8 mouse cellular contexts compared by ENCODE assay signal in the genomic region with DNA sequence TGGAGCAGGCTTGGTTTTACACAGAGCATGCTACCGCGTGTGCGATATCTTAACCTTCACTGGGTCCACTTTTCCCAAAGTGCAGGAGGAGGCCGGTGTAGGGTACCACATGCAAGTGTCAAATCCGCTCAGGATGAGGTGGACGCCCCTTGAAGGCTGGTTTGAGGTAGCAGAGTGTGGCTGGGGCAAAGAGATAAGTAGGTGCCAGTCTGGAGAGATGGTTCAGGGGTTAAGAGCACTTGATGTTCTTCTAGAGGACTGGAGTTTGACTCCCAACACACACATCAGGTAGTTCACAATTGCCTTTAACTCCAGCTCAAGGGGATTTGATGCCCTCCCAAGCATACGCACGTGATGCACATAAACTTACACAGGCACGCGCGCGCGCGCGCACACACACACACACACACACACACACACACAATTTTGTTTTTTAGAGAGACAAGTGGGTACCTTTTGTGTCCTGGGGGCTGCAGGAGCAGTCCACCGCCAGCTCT. TPM values are rescaled to one million over a fixed set of nuclear protein-coding genes. Genes with fewer than 3 reads are reported as not detected.
DNase-seq lines count a peak whose midpoint lies in the region; ATAC-seq and TF ChIP-seq lines count a peak whose summit lies in the region.

No protein-coding gene starts in this region.

- peak overlapping the region; percentile 93 for H3K4me2 ChIP-seq in heart, postnatal 0 days (ENCODE audit: low read depth, low read length)

- no peak for TF ChIP-seq CTCF in left cerebral cortex, adult 2 months (IDR thresholded peaks at IDR 0.05)
- TF ChIP-seq CTCF in heart, postnatal 0 days (IDR thresholded peaks at IDR 0.05; ENCODE audit: low read depth), result no peak

- DNase-seq in left cerebral cortex, adult 2 months (ENCODE audit: extremely low spot score in 1 of 2, low spot score in 2 of 2), result no peak
- DNase-seq in left cerebral cortex, adult 8-10 months (ENCODE audit: low spot score in 2 of 2), result no peak
- peak; percentile 42 for DNase-seq in c-Kit-positive CD71-positive TER-119-positive erythroid progenitor cells, embryonic 14.5 days (ENCODE audit: low spot score)
- peak; percentile 4 for DNase-seq in heart, postnatal 0 days (ENCODE audit: low spot score)
- DNase-seq in thymus, postnatal 10 days (ENCODE audit: low spot score in 2 of 2), result no peak
- no peak for DNase-seq in urinary bladder, postnatal 36 days (ENCODE audit: low spot score in 2 of 2)
- no peak for DNase-seq in retina, embryonic 14.5 days (ENCODE audit: low spot score)

- peaks cover 18% of the 10 kb centered on the region for H3K4me1 ChIP-seq in heart, postnatal 0 days (ENCODE audit: control insufficient read depth, insufficient read depth)

- intact Hi-C loops in left cerebral cortex, adult 2 months (cut with DNase I), result no loop called here

- WGBS in heart, postnatal 0 days, result 7% methylated on average over 16 of the region's 16 CpGs

- peaks cover 13% of the 10 kb centered on the region for H3K36me3 ChIP-seq in heart, postnatal 0 days (replicated peaks; ENCODE audit: control insufficient read depth, insufficient read depth, low read length)

- peak overlapping the region; percentile 74 for H3K9ac ChIP-seq in heart, postnatal 0 days (replicated peaks; ENCODE audit: low read depth, low read length)

- no peaks in the 10 kb centered on the region for H3K9me3 ChIP-seq in heart, postnatal 0 days (replicated peaks; ENCODE audit: control insufficient read depth, low read length)

- H3K4me3 ChIP-seq in left cerebral cortex, adult 2 months, result peak overlapping the region; percentile 68
- peak overlapping the region; percentile 92 for H3K4me3 ChIP-seq in heart, postnatal 0 days (ENCODE audit: low read depth, low read length)

- no peaks in the 10 kb centered on the region for H3K27me3 ChIP-seq in heart, postnatal 0 days (ENCODE audit: control insufficient read depth, insufficient read depth, low read length)

- H3K27ac ChIP-seq in left cerebral cortex, adult 2 months, result peak overlapping the region; percentile 94
- H3K27ac ChIP-seq in heart, postnatal 0 days (ENCODE audit: low read depth), result peak overlapping the region; percentile 85

- TF ChIP-seq EP300 in heart, postnatal 0 days (IDR thresholded peaks at IDR 0.05; ENCODE audit: low read depth), result no peak

- no peak; the same call in 1 of the 2 replicates for ATAC-seq in heart, postnatal 0 days (ENCODE audit: insufficient read depth, low read depth)
- peak; percentile 81 for ATAC-seq in megakaryocyte-erythroid progenitor cell, adult 5-6 weeks (replicated peaks; ENCODE audit: low FRiP score, low TSS enrichment, poor library complexity, severe bottlenecking)

RNA-seq across cellular contexts. Expression of gene Tarbp1, which starts 1.0 kb away (rescaled TPM):
- 1 to 10 TPM; 4.2 to 4.6 TPM for total RNA-seq in left cerebral cortex, adult 2 months (2021)
- 1 to 10 TPM; 4.0 to 4.8 (median 4.3) TPM for total RNA-seq in left cerebral cortex, adult 8-10 months (2022)
- 5.6 and 7.3 TPM in 2 replicates for total RNA-seq in heart, postnatal 0 days (2014; rRNA removed; ENCODE audit: low replicate concordance)
- polyA plus RNA-seq in heart, postnatal 0 days (2015; fragmentation: Nextera tagmentation; extraction: Ambion mirVana), result 0.73 and 0.92 TPM in 2 replicates
- total RNA-seq in megakaryocyte-erythroid progenitor cell, adult 5-6 weeks (2014; fragmentation: Nextera tagmentation), result 20.0 and 22.7 TPM in 2 replicates
- total RNA-seq in megakaryocyte-erythroid progenitor cell, adult 5-6 weeks (2017), result 13.0 and 17.8 TPM in 2 replicates

RNA-seq across cellular contexts. Expression of gene Coa6, which starts 51.5 kb away (rescaled TPM):
- total RNA-seq in left cerebral cortex, adult 2 months (2021), result 10 to 100 TPM; 23.0 to 25.6 TPM
- total RNA-seq in left cerebral cortex, adult 8-10 months (2022), result 10 to 100 TPM; 21.5 to 28.3 (median 24.5) TPM
- total RNA-seq in heart, postnatal 0 days (2014; rRNA removed; ENCODE audit: low replicate concordance), result 26.1 and 29.8 TPM in 2 replicates
- 69.8 and 76.2 TPM in 2 replicates for polyA plus RNA-seq in heart, postnatal 0 days (2015; fragmentation: Nextera tagmentation; extraction: Ambion mirVana)
- 31.5 and 34.2 TPM in 2 replicates for total RNA-seq in megakaryocyte-erythroid progenitor cell, adult 5-6 weeks (2014; fragmentation: Nextera tagmentation)
- total RNA-seq in megakaryocyte-erythroid progenitor cell, adult 5-6 weeks (2017), result 13.8 and 36.9 TPM in 2 replicates

Comparison
In these comparisons a context has a peak if more than half of its experiments do, and no peak if none do; other contexts are left out.
1. DNase-seq: peak in c-Kit-positive CD71-positive TER-119-positive erythroid progenitor cells, embryonic 14.5 days (single experiment) and heart, postnatal 0 days (single experiment); none in left cerebral cortex, adult 2 months (0 of 2), left cerebral cortex, adult 8-10 months (0 of 2), thymus, postnatal 10 days (0 of 2), urinary bladder, postnatal 36 days (0 of 2) and retina, embryonic 14.5 days (single experiment).